Mouse (Mus musculus): ENCODE measurements around the gene Usp29. TPM values are rescaled to one million over a fixed set of nuclear protein-coding genes. Genes with fewer than 3 reads are reported as not detected.

Gene Usp29
- total RNA-seq, 2 experiments from 2014 or later, result 38.7 to 47.2 TPM

DNA sequence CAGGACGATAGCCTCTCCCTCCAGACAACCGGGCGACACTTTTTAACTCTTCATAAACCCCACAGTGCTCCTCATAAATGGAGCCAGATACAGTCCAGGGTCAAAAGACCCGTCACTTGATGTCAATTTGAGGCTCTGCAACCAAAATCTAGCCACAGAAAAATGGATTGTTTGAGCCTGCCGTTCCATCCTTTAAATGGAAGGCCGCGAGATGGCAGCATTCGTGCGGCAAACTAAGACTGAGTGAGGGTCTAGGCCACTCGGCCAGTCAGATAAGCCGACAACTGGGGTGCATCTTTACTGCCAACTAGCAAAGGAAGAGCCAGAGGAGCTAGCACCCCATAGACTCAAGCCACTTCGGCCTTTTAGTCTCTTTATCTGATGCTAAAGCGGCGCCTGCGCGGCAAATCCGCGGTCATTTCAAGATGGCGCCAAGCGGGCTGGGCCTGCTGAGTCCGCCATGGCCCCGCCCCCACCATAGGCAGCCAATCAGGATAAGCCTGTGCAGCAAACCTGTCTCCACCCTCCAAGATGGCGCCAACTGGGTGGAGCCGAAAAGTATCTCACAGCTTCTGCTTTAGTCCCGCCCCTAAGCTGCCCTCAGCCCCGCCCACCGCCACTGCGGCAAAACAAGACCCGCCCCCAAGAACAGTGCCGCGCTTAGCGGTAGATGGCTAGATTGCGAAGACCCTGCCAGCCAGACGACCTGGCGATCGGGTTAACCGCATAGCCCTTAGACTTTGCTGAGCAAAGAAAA lies 1.1 kb upstream of the Usp29 start:
- DNase-seq (ENCODE audit: extremely low spot score in 1 of 2, low spot score in 2 of 2), result peak; percentile 89 to 93
- Histone ChIP-seq H3K27ac (peak overlapping the region; percentile 92), H3K4me3 (peak overlapping the region; percentile 74)
- TF ChIP-seq CTCF (IDR thresholded peaks at IDR 0.05), result peak; percentile 30
- intact Hi-C loops (cut with DNase I), result loop anchor here (1.0 to 10.0 kb wide), 2 partner anchors 189 to 364 kb away; partner anchors contain the start of gene Zfp78

DNA sequence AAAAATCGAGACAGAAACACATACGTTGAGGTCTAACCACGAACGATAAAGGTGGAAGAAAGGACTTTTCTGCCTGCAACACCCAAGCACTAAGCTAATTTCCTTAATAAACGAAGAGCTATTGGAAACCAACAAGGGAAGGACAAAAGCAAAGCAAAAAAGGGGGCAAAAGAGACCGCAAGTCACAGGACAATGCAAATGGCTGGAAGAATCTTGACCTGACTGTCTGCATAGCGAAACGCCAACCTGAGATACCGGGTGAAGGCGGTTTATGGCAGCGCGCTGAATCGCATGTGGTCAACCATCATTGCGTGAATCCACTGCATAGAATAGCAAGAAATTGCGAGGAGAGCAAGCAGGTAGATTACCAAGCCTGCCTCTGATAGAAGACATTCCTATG lies 423 bp downstream of the Usp29 start:
- peak overlapping the region; percentile 65 for H3K27ac ChIP-seq
- DNase-seq (ENCODE audit: extremely low spot score in 1 of 2, low spot score in 2 of 2), result peak in 1 of 2 experiments; percentile 24
- intact Hi-C loops (cut with DNase I), result loop anchor here (2.0 kb wide), 1 partner anchor 46 kb away; no protein-coding TSS in a partner anchor

DNA sequence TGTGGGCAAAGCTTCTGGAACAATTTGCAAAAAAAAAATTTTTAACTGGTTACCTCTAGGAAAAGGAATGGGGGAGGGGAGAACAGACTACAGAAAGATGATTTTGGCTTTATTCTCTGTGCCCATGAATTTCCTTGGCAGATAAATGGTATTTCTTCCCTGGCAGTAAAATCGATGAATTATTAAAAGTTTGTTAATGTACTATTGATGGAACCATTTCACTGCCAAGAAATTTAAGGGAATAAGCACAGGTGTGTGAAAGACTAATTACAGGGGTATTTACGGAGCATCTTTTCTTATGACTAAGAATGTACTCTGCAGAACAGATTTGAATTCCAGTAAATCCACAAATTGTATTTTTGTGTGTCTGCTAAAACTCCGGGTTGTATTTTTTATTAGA lies 995 bp downstream of the Usp29 start:
- Histone ChIP-seq H3K4me3 (peak overlapping the region; percentile 74), H3K27ac (peak overlapping the region; percentile 65; the same call in 1 of the 2 replicates)
- intact Hi-C loops (cut with DNase I), result loop anchor here (2.0 kb wide), 1 partner anchor 45 kb away; no protein-coding TSS in a partner anchor
- no peak for TF ChIP-seq CTCF (IDR thresholded peaks at IDR 0.05)
- DNase-seq (ENCODE audit: extremely low spot score in 1 of 2, low spot score in 2 of 2), result no peak

More for the DNA sequence above, 423 bp downstream of the Usp29 start:
- peak overlapping the region; percentile 74 for H3K4me3 ChIP-seq
- no peak for TF ChIP-seq CTCF (IDR thresholded peaks at IDR 0.05)

DNA sequence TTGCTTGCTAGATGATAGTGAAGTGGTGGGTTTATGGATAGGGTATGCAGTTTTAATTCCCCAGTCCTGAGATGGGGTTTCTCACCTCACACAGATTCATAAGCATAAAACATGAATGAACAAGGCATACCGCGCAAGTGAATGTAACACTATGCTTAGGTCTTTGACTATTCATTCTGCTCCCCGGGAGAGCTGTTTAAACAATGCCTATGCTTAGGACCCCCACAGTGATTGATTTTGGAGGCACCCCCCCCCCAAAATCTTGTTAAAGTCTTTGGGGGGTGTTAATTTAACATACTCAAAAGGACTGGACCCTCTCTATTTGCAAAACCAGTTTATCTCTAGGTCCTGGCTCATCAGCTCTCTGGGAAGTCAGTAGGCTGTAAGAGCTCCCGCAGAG lies 1.6 kb downstream of the Usp29 start:
- peak overlapping the region; percentile 74 for H3K4me3 ChIP-seq
- intact Hi-C loops (cut with DNase I), result loop anchor here (2.0 kb wide), 1 partner anchor 45 kb away; no protein-coding TSS in a partner anchor
- DNase-seq (ENCODE audit: extremely low spot score in 1 of 2, low spot score in 2 of 2), result no peak
- TF ChIP-seq CTCF (IDR thresholded peaks at IDR 0.05), result no peak
- no peak overlapping the region for H3K27ac ChIP-seq

- intact Hi-C loops (cut with DNase I), result no loop called here
- no peak for DNase-seq (ENCODE audit: extremely low spot score in 1 of 2, low spot score in 2 of 2)
- no peak for TF ChIP-seq CTCF (IDR thresholded peaks at IDR 0.05)
- Histone ChIP-seq H3K27ac (no peak overlapping the region), H3K4me3 (no peak overlapping the region)
Observed at GRCm38 (mm10) chr7:6736060-6736459, 5.7 kb downstream of the Usp29 start.

GRCm38 (mm10) chr7:6744281-6744904 lies 14.0 kb downstream of the Usp29 start:
- Histone ChIP-seq H3K4me3 (no peak overlapping the region), H3K27ac (no peak overlapping the region)
- no peak for DNase-seq (ENCODE audit: extremely low spot score in 1 of 2, low spot score in 2 of 2)
- TF ChIP-seq CTCF (IDR thresholded peaks at IDR 0.05), result no peak
- intact Hi-C loops (cut with DNase I), result no loop called here

DNA sequence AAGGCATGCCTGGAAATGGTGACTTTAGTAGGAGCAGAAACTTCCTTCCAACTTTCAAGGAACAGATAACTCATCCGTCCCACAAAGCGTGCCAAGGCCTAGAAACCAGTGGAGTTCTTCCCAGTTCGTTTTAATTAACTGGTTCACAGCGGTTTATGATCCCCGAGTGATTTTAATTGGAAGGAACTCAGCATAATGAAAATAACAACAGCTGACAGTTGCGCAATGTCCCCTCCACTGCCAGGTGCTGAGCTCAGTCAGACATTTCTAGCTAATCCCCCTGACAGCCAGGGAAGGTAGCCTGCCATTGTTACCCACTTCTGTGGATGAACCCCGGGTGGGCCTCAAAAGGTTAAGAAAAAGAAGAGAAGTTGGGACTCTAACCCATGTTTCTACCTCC lies 18.8 kb downstream of the Usp29 start:
- TF ChIP-seq CTCF (IDR thresholded peaks at IDR 0.05), result no peak
- no peak overlapping the region for H3K4me3 ChIP-seq
- no peak overlapping the region for H3K27ac ChIP-seq
- intact Hi-C loops (cut with DNase I), result no loop called here
- no peak for DNase-seq (ENCODE audit: extremely low spot score in 1 of 2, low spot score in 2 of 2)

- no peak for DNase-seq (ENCODE audit: extremely low spot score in 1 of 2, low spot score in 2 of 2)
- Histone ChIP-seq H3K27ac (no peak overlapping the region), H3K4me3 (no peak overlapping the region)
- no peak for TF ChIP-seq CTCF (IDR thresholded peaks at IDR 0.05)
- intact Hi-C loops (cut with DNase I), result no loop called here
Observed at GRCm38 (mm10) chr7:6753440-6753839, 23.1 kb downstream of the Usp29 start.

GRCm38 (mm10) chr7:6756777-6757291 lies 26.5 kb downstream of the Usp29 start:
- no peak for TF ChIP-seq CTCF (IDR thresholded peaks at IDR 0.05)
- Histone ChIP-seq H3K27ac (no peak overlapping the region), H3K4me3 (no peak overlapping the region)
- intact Hi-C loops (cut with DNase I), result no loop called here
- no peak for DNase-seq (ENCODE audit: extremely low spot score in 1 of 2, low spot score in 2 of 2)

DNA sequence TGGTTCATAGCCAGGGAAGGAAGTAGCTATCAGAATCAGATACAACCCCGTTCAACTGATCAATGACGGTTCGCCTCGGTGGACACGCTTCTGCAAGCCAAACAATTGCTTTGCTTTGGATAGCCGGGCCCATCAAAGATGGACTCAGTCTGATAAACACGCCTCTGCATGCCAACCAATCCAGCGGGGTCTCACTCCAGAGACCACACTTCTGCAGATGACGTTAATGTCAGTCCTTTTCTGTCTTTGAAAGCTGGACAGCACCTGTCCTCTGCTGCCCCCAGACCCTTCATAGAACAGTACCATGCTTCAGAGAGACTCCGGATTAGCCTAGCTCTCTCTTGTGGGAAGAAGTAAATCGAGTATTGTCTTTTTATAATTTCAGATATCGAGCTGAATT lies 29.3 kb downstream of the Usp29 start:
- TF ChIP-seq CTCF (IDR thresholded peaks at IDR 0.05), result no peak
- intact Hi-C loops (cut with DNase I), result no loop called here
- DNase-seq (ENCODE audit: extremely low spot score in 1 of 2, low spot score in 2 of 2), result no peak
- Histone ChIP-seq H3K27ac (no peak overlapping the region), H3K4me3 (no peak overlapping the region)

DNA sequence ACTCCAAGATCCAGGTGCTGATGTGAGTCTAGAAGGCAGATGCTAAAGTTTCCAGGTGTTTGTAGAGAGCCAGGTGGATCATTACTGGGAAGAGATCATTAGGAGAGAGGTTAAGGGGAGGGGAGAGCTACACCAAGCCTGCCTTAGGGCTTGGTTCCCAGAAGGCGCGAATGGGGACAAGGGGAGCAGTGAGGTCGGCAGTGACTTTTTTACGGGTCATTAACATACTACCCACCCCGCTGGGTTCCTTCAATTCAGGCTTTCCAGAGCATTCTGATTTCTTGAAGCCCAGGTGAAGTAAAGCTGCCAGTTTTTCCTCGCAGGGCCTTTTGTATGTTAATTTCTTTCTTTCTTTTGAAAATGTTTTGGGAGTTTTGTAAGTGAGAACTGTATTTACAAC lies 29.8 kb downstream of the Usp29 start:
- TF ChIP-seq CTCF (IDR thresholded peaks at IDR 0.05), result no peak
- DNase-seq (ENCODE audit: extremely low spot score in 1 of 2, low spot score in 2 of 2), result no peak
- H3K4me3 ChIP-seq, result no peak overlapping the region
- no peak overlapping the region for H3K27ac ChIP-seq
- intact Hi-C loops (cut with DNase I), result no loop called here

DNA sequence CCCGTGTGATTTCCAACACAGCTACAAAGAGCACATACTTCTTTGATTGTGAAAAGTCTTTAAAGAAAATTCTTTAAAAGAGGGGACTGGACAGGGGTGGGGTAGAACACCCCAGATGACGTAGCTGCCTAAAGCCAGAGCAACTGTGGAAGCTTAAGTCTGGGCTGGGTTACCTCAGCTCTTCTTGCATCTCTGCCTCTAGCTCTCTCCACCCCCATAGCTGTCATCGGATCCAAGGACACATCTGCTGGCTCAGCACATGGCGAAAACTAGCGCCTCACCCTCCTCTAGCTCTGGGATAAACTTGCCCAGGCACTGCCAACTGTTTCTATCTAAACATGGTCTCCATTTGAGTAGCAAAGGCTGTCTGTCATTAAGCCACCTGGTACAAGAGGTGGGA lies 34.9 kb downstream of the Usp29 start:
- no peak overlapping the region for H3K27ac ChIP-seq

More for the DNA sequence above, 34.9 kb downstream of the Usp29 start:
- DNase-seq (ENCODE audit: extremely low spot score in 1 of 2, low spot score in 2 of 2), result no peak
- no peak overlapping the region for H3K4me3 ChIP-seq
- intact Hi-C loops (cut with DNase I), result no loop called here
- TF ChIP-seq CTCF (IDR thresholded peaks at IDR 0.05), result no peak
